Mouse (Mus musculus): ENCODE results near the gene Limch1.

Limch1 gene

DNA sequence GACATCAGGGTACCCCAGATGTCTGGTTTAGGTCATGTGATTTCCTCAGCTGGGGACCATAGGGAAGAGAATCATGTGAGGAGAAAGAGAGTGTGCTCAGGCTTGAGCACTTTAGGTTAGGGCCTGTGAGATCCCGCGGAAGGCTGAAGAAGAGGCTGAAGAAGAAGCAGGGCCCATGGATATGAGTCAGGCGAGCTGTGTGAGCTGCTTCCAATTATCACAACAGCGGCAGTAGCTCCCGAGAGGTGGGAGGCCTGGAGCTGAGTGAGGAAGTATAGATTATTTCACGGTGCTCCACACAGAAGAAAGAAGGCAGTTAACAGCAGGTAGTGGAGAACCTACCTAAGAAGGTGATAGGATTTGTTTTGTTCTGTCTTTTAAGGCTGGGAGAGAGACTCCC, 18.5 kb downstream of the Limch1 start:
- Histone ChIP-seq H3K27me3 (ENCODE audit: insufficient read depth, low read length) (0 out of 2 replicates have a peak, but pooled peaks cover 3% of the 10 kb centered on the region), H3K4me1 (replicated peaks; ENCODE audit: low read depth, low read length) (no peaks in the 10 kb centered on the region), H3K36me3 (ENCODE audit: insufficient read depth, low read length) (no peaks in the 10 kb centered on the region), H3K4me3 (replicated peaks; ENCODE audit: low read length) (no peak overlapping the region), H3K9me3 (ENCODE audit: low read length) (no peaks in the 10 kb centered on the region)
- no peak for TF ChIP-seq CTCF (conservative IDR thresholded peaks at IDR 0.05; ENCODE audit: low read length)
- no peak for TF ChIP-seq NANOG (IDR thresholded peaks at IDR 0.05; ENCODE audit: borderline replicate concordance, low read length)
- TF ChIP-seq POU5F1 (IDR thresholded peaks at IDR 0.05; ENCODE audit: borderline replicate concordance, low read length) = no peak

DNA sequence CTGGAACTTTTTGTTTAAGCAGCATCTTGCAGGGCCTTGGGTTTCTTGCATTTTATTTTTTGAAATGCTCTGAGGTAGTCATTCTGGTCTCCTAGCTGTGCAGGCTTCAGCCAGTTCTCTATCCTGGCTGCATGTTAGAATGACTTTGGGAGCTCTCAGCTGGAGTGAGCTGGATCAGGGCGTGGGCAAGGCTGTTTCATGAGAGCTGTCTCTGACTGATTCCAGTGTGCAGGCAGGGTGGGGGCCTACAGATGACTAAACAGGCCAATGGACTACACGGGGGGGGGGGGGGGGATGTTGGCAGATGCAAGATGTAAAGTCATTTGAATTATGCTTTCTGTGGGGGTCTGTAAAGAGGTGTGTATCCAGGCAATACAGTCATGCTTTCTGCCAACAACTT, 20.3 kb downstream of the Limch1 start:
- Histone ChIP-seq H3K4me1 (replicated peaks; ENCODE audit: low read depth, low read length) (no peaks in the 10 kb centered on the region), H3K27me3 (ENCODE audit: insufficient read depth, low read length) (0 out of 2 replicates have a peak, but pooled peaks cover 3% of the 10 kb centered on the region), H3K9me3 (ENCODE audit: low read length) (no peaks in the 10 kb centered on the region), H3K36me3 (ENCODE audit: insufficient read depth, low read length) (no peaks in the 10 kb centered on the region), H3K4me3 (replicated peaks; ENCODE audit: low read length) (no peak overlapping the region)
- TF ChIP-seq CTCF (conservative IDR thresholded peaks at IDR 0.05; ENCODE audit: low read length) (no peak), POU5F1 (IDR thresholded peaks at IDR 0.05; ENCODE audit: borderline replicate concordance, low read length) (no peak), NANOG (IDR thresholded peaks at IDR 0.05; ENCODE audit: borderline replicate concordance, low read length) (no peak)

DNA sequence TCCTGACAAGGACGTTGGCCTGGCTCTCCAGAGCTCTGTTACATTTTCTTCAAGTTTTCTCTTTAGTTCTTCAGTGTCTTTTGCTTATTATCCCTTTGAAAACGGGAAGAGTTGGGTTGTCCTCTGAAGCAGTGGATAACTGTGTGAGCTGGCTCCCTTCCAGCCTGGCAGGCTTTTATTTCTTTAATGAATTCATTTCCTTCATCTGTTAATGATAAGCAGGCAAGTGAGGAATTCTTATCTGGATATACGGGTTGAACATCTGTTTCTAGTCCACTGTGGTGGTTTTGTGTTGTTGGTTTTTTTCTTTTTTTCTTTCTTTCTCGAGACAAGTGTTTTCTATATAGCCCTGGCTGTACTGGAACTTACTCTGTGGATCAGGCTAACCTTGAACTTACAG, 22.4 kb downstream of the Limch1 start:
- no peaks in the 10 kb centered on the region for H3K4me1 ChIP-seq (replicated peaks; ENCODE audit: low read depth, low read length)
- no peak for TF ChIP-seq CTCF (conservative IDR thresholded peaks at IDR 0.05; ENCODE audit: low read length)
- TF ChIP-seq POU5F1 (IDR thresholded peaks at IDR 0.05; ENCODE audit: borderline replicate concordance, low read length) = no peak
- TF ChIP-seq NANOG (IDR thresholded peaks at IDR 0.05; ENCODE audit: borderline replicate concordance, low read length) = no peak

DNA sequence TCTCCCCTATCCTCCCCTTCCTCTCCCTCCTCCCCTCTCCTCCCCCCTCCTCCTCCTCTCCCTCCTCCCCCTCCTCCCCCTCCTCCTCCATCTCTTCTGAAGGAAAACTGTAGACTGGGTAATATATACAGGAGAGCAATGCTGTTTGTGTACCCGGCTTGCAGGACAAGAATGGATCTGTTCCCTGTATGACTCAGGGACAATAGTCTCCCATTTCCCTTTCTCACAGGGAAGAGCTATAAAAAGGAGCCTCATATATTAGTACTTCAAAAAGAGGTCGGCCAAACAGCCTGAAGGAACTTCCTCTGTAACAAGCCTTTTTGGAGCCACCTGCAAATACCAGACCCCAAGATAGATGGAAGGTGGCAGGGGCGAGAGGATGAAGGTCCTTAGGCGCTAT, 23.4 kb downstream of the Limch1 start:
- no peaks in the 10 kb centered on the region for H3K4me1 ChIP-seq (replicated peaks; ENCODE audit: low read depth, low read length)
- H3K36me3 ChIP-seq (ENCODE audit: insufficient read depth, low read length) = no peaks in the 10 kb centered on the region
- no peak for TF ChIP-seq CTCF (conservative IDR thresholded peaks at IDR 0.05; ENCODE audit: low read length)
- TF ChIP-seq NANOG (IDR thresholded peaks at IDR 0.05; ENCODE audit: borderline replicate concordance, low read length) = no peak
- TF ChIP-seq POU5F1 (IDR thresholded peaks at IDR 0.05; ENCODE audit: borderline replicate concordance, low read length) = no peak
- no peaks in the 10 kb centered on the region for H3K27me3 ChIP-seq (ENCODE audit: insufficient read depth, low read length)
- H3K4me3 ChIP-seq (replicated peaks; ENCODE audit: low read length) = no peak overlapping the region
- no peaks in the 10 kb centered on the region for H3K9me3 ChIP-seq (ENCODE audit: low read length)

More for the DNA sequence above, 22.4 kb downstream of the Limch1 start:
- Histone ChIP-seq H3K9me3 (ENCODE audit: low read length) (no peaks in the 10 kb centered on the region), H3K4me3 (replicated peaks; ENCODE audit: low read length) (no peak overlapping the region), H3K27me3 (ENCODE audit: insufficient read depth, low read length) (no peaks in the 10 kb centered on the region), H3K36me3 (ENCODE audit: insufficient read depth, low read length) (no peaks in the 10 kb centered on the region)

DNA sequence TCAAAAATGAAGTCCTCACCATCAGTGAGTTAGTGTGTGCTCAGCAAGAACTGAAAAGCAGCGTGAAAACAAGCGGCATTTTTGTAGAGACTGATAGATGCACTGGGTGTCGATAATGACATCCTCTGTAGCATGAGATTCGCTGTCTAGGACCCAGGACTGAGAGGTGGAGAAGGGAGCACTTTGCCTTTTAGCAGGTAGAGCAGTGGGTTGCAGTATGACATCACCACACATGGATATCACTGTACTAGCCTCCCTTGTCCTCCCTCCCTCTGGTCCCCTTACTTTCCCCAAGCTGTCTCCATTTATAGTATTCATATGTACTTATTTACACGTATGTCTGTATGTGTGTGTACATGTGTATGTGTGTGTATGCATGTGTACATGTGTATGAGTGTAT, 23.9 kb downstream of the Limch1 start:
- Histone ChIP-seq H3K36me3 (ENCODE audit: insufficient read depth, low read length) (no peaks in the 10 kb centered on the region), H3K4me1 (replicated peaks; ENCODE audit: low read depth, low read length) (no peaks in the 10 kb centered on the region), H3K27me3 (ENCODE audit: insufficient read depth, low read length) (no peaks in the 10 kb centered on the region), H3K4me3 (replicated peaks; ENCODE audit: low read length) (no peak overlapping the region), H3K9me3 (ENCODE audit: low read length) (no peaks in the 10 kb centered on the region)
- TF ChIP-seq NANOG (IDR thresholded peaks at IDR 0.05; ENCODE audit: borderline replicate concordance, low read length) (no peak), POU5F1 (IDR thresholded peaks at IDR 0.05; ENCODE audit: borderline replicate concordance, low read length) (no peak), CTCF (conservative IDR thresholded peaks at IDR 0.05; ENCODE audit: low read length) (no peak)

DNA sequence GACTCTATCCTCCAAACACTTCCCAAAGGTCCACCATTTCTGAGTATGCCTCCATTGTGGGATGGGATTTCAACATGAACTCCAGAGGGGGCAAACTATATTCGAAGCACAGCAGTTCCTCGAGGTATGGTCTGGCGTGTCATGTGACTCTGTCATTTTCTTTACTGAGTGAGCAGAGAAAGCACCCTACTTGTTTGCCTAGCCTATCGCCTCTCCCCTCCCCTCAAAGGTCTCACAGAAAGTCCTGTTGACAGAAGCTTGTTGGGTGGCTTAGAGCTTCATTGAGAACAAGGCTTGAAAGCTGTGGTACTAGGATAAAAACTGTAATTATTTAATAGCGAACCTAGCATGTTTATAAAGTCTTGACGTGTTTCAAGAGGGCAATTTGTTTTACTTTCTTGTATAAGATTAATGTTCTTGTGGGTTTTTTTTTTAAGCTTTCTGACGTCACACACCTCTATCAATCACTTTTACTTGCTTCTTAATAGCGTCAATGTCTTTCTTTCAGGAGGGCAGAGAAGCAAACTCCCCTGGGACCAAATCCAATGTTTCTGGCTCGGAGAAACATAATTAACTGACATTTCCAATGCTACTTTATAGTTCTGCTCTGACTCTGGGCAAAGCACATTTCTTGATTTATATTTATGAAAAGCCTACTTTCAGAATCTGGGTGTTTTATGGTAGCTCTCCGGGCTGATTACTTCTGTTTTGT, 32.5 kb downstream of the Limch1 start:
- Histone ChIP-seq H3K4me1 (replicated peaks; ENCODE audit: low read depth, low read length) (no peaks in the 10 kb centered on the region), H3K9me3 (ENCODE audit: low read length) (no peaks in the 10 kb centered on the region), H3K36me3 (ENCODE audit: insufficient read depth, low read length) (no peaks in the 10 kb centered on the region), H3K4me3 (replicated peaks; ENCODE audit: low read length) (no peak overlapping the region), H3K27me3 (ENCODE audit: insufficient read depth, low read length) (no peaks in the 10 kb centered on the region)
- no peak for TF ChIP-seq NANOG (IDR thresholded peaks at IDR 0.05; ENCODE audit: borderline replicate concordance, low read length)
- no peak for TF ChIP-seq POU5F1 (IDR thresholded peaks at IDR 0.05; ENCODE audit: borderline replicate concordance, low read length)
- no peak for TF ChIP-seq CTCF (conservative IDR thresholded peaks at IDR 0.05; ENCODE audit: low read length)

DNA sequence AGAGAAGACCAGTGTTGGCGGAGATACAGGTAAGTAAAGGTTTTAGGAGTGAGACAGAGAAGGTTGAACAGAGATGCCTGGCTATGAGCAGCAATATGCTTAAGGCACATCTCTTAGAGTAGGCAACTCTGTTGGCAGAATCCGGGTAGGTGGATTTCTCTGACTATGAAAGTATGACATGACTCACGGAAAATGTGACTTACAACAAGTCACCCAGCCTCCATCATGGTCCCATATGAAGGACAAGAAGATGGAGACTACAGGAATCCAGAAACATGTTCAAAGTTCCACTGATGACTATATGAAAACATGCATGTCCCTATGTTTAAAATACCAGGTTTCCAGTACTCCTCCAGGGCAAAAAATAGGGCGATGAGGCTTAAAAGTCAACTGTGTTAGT, 34.7 kb downstream of the Limch1 start:
- Histone ChIP-seq H3K27me3 (ENCODE audit: insufficient read depth, low read length) (no peaks in the 10 kb centered on the region), H3K4me3 (replicated peaks; ENCODE audit: low read length) (no peak overlapping the region), H3K9me3 (ENCODE audit: low read length) (no peaks in the 10 kb centered on the region), H3K4me1 (replicated peaks; ENCODE audit: low read depth, low read length) (0 out of 2 replicates have a peak, but pooled peaks cover 4% of the 10 kb centered on the region), H3K36me3 (ENCODE audit: insufficient read depth, low read length) (no peaks in the 10 kb centered on the region)
- TF ChIP-seq POU5F1 (IDR thresholded peaks at IDR 0.05; ENCODE audit: borderline replicate concordance, low read length) (no peak), CTCF (conservative IDR thresholded peaks at IDR 0.05; ENCODE audit: low read length) (no peak), NANOG (IDR thresholded peaks at IDR 0.05; ENCODE audit: borderline replicate concordance, low read length) (no peak)

DNA sequence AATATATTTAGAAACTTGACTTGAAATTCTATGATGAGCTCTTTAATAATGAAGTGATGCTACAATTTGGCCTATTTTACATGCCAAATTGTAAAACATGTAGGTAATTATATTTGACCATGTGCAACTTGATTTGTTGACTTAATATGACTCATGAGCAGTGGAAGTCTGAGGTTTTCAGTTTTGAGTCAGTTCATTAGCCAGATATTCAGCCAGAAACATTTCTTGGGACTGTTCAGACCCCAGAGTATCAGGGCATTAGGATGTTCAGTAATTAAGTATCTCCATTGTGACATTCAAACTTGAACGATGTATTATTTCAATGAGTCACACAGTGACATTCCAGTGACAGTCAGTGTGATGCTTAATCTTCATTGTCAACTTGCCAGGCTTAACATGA, 35.9 kb downstream of the Limch1 start:
- 0 out of 2 replicates have a peak, but pooled peaks cover 4% of the 10 kb centered on the region for H3K4me1 ChIP-seq (replicated peaks; ENCODE audit: low read depth, low read length)
- TF ChIP-seq NANOG (IDR thresholded peaks at IDR 0.05; ENCODE audit: borderline replicate concordance, low read length) (no peak), POU5F1 (IDR thresholded peaks at IDR 0.05; ENCODE audit: borderline replicate concordance, low read length) (no peak), CTCF (conservative IDR thresholded peaks at IDR 0.05; ENCODE audit: low read length) (no peak)

DNA sequence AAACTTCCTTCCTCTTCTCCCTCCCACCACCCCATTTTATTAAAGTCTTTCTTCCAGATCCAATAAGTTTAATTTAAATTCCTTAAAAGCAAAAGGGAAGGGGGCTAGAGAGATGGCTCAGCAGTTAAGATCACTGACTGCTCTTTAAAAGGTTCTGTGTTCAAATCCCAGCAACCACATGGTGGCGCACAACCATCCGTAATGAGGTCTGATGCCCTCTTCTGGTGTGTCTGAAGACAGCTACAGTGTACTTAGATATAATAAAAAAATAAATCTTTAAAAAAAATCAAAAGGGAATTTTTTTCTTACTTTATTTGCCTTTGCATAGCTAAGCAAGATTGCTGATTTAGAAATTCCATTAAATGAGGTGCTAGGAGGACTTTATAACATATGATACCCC, 37.2 kb downstream of the Limch1 start:
- H3K4me3 ChIP-seq (replicated peaks; ENCODE audit: low read length) = no peak overlapping the region
- H3K4me1 ChIP-seq (replicated peaks; ENCODE audit: low read depth, low read length) = 0 out of 2 replicates have a peak, but pooled peaks cover 4% of the 10 kb centered on the region
- no peak for TF ChIP-seq POU5F1 (IDR thresholded peaks at IDR 0.05; ENCODE audit: borderline replicate concordance, low read length)
- TF ChIP-seq NANOG (IDR thresholded peaks at IDR 0.05; ENCODE audit: borderline replicate concordance, low read length) = no peak
- TF ChIP-seq CTCF (conservative IDR thresholded peaks at IDR 0.05; ENCODE audit: low read length) = no peak
- no peaks in the 10 kb centered on the region for H3K27me3 ChIP-seq (ENCODE audit: insufficient read depth, low read length)
- no peaks in the 10 kb centered on the region for H3K9me3 ChIP-seq (ENCODE audit: low read length)
- no peaks in the 10 kb centered on the region for H3K36me3 ChIP-seq (ENCODE audit: insufficient read depth, low read length)

More for the DNA sequence above, 35.9 kb downstream of the Limch1 start:
- H3K4me3 ChIP-seq (replicated peaks; ENCODE audit: low read length) = no peak overlapping the region
- no peaks in the 10 kb centered on the region for H3K36me3 ChIP-seq (ENCODE audit: insufficient read depth, low read length)
- H3K9me3 ChIP-seq (ENCODE audit: low read length) = no peaks in the 10 kb centered on the region
- no peaks in the 10 kb centered on the region for H3K27me3 ChIP-seq (ENCODE audit: insufficient read depth, low read length)
